Mouse (Mus musculus): ENCODE data around the gene Ky.

GRCm38 (mm10) chr9:102495266-102495665, 10.3 kb upstream of the Ky start:
- TF ChIP-seq CTCF (IDR thresholded peaks at IDR 0.05; ENCODE audit: extremely low read depth, insufficient read depth, insufficient read length, insufficient replicate concordance): no peak
- TF ChIP-seq POLR2A (IDR thresholded peaks at IDR 0.05; ENCODE audit: low read depth, low read length): no peak

All from spleen, adult 2 months (tissue).